10 mouse cellular contexts compared by ENCODE assay signal in the genomic region with DNA sequence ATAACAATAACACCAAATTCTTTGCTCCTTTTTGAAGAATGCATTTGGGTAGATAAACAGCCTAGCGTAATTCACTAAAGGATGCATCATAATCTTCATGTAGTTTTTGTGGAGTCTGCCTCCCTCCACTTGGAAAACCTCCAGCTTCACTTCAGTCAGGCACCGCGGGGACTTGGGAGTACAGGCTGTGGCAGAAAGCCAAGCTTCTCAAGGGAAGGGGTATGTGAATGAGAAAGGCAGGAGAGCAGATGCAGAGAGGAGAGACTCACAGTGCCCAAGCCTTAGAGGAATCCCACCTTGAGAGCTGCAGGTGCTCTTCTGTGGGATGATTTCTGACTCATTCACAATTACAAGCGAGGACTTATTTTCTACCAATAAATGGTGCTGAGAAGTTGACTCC. TPM values are rescaled to one million over a fixed set of nuclear protein-coding genes. Genes with fewer than 3 reads are reported as not detected.
DNase-seq lines count a peak whose midpoint lies in the region; ATAC-seq lines count a peak whose summit lies in the region.
"Had no signal": no experiment of that assay in that cellular context is flagged by ENCODE, and none has a peak within 500 bp of the region (broad histone marks: within the 10 kb centered on the region; RNA-seq: fewer than 3 reads in every experiment).

No protein-coding gene starts in this region.

- H3K27me3 ChIP-seq in heart, embryonic 15.5 days = no peaks in the 10 kb centered on the region
- no peaks in the 10 kb centered on the region for H3K27me3 ChIP-seq in lung, embryonic 15.5 days
- H3K27me3 ChIP-seq: intestine, embryonic 15.5 days had no signal

- WGBS in heart, embryonic 15.5 days = 29% methylated on average over 4 of the region's 4 CpGs
- WGBS in lung, embryonic 15.5 days = 41% methylated on average over 4 of the region's 4 CpGs

- no peak overlapping the region for H3K27ac ChIP-seq in heart, embryonic 15.5 days
- H3K27ac ChIP-seq in lung, embryonic 15.5 days = no peak overlapping the region
- H3K27ac ChIP-seq: intestine, embryonic 15.5 days had no signal

- H3K4me2 ChIP-seq in heart, embryonic 15.5 days = no peak overlapping the region
- no peak overlapping the region for H3K4me2 ChIP-seq in lung, embryonic 15.5 days
- H3K4me2 ChIP-seq: intestine, embryonic 15.5 days had no signal

- ATAC-seq in heart, embryonic 15.5 days (replicated peaks; ENCODE audit: insufficient number of reproducible peaks, insufficient read depth, low FRiP score, low read depth) = peak; percentile 55; the same call in 1 of the 2 replicates
- 0 out of 2 replicates have a peak, but pooled peaks have one; percentile 27 for ATAC-seq in lung, embryonic 15.5 days (ENCODE audit: borderline replicate concordance, extremely low read depth, low FRiP score, low TSS enrichment)
- ATAC-seq: intestine, embryonic 15.5 days had no signal

- H3K36me3 ChIP-seq in heart, embryonic 15.5 days = no peaks in the 10 kb centered on the region; the same call in 1 of the 2 replicates
- no peaks in the 10 kb centered on the region for H3K36me3 ChIP-seq in lung, embryonic 15.5 days
- H3K36me3 ChIP-seq: intestine, embryonic 15.5 days had no signal

- intact Hi-C loops in left cerebral cortex, postnatal 4 days (cut with DNase I) = no loop called here

- H3K9me3 ChIP-seq in heart, embryonic 15.5 days (replicated peaks) = no peaks in the 10 kb centered on the region
- H3K9me3 ChIP-seq in lung, embryonic 15.5 days = no peaks in the 10 kb centered on the region
- H3K9me3 ChIP-seq: intestine, embryonic 15.5 days had no signal

- no peak overlapping the region for H3K9ac ChIP-seq in heart, embryonic 15.5 days
- no peak overlapping the region for H3K9ac ChIP-seq in lung, embryonic 15.5 days
- H3K9ac ChIP-seq: intestine, embryonic 15.5 days had no signal

- H3K4me1 ChIP-seq in heart, embryonic 15.5 days (replicated peaks) = peaks cover 8% of the 10 kb centered on the region
- H3K4me1 ChIP-seq in lung, embryonic 15.5 days = no peaks in the 10 kb centered on the region
- H3K4me1 ChIP-seq: intestine, embryonic 15.5 days had no signal

- DNase-seq in heart, adult 8-10 months (ENCODE audit: low spot score) = no peak
- DNase-seq in lung, postnatal 4 days = no peak
- peak; percentile 75 for DNase-seq in cerebellum, adult 11-12 months
- peak; percentile 82 for DNase-seq in left cerebral cortex, postnatal 4 days
- no peak for DNase-seq in urinary bladder, postnatal 25 days (ENCODE audit: low spot score)
- DNase-seq in kidney, adult 8-10 months = no peak
- DNase-seq: lung, postnatal 36 days had no signal

- no peak overlapping the region for H3K4me3 ChIP-seq in heart, embryonic 15.5 days
- H3K4me3 ChIP-seq in lung, embryonic 15.5 days = no peak overlapping the region
- H3K4me3 ChIP-seq: intestine, embryonic 15.5 days had no signal

RNA-seq across cellular contexts. Expression of gene Unc13c, which starts 33.9 kb away (rescaled TPM):
- polyA plus RNA-seq in heart, embryonic 15.5 days (2015; fragmentation: Nextera tagmentation; extraction: Ambion mirVana) = 1.5 and 2.1 TPM in 2 replicates
- under 1 TPM; 0.20 to 0.35 (median 0.28) TPM for total RNA-seq in heart, adult 8-10 months (2022)
- 0.20 and 0.25 TPM in 2 replicates for polyA plus RNA-seq in lung, embryonic 15.5 days (2015; fragmentation: Nextera tagmentation; extraction: Ambion mirVana)
- total RNA-seq in left cerebral cortex, postnatal 4 days (2021) = 10 to 100 TPM; 14.4 to 16.8 TPM

Comparison
In these comparisons a context has a peak if more than half of its experiments do, and no peak if none do; other contexts are left out.
1. DNase-seq: peak in cerebellum, adult 11-12 months (single experiment) and left cerebral cortex, postnatal 4 days (single experiment); none in heart, adult 8-10 months (single experiment), lung, postnatal 4 days (0 of 2), urinary bladder, postnatal 25 days (single experiment) and kidney, adult 8-10 months (0 of 2).
2. RNA of gene Unc13c, which starts 33.9 kb away (total RNA-seq): 14.4 to 16.8 TPM in left cerebral cortex, postnatal 4 days; 0.20 to 0.35 TPM in heart, adult 8-10 months; every median in the first group is over 10 times any median in the second.